Mouse (Mus musculus) myocyte (in vitro differentiated cells): ENCODE results near the gene Asna1. TPM values are rescaled to one million over a fixed set of nuclear protein-coding genes. Genes with fewer than 3 reads are reported as not detected.

Experiments
- H3K27me3 ChIP-seq: one replicate; pipeline ENCODE4 v1.6.1; 2011; ENCODE audit not compliant: control insufficient read depth, insufficient read depth, insufficient read length
- H3K36me3 ChIP-seq: one replicate; pipeline ENCODE4 v1.6.1; 2011; ENCODE audit not compliant: control insufficient read depth, insufficient read depth
- H3K4me2 ChIP-seq: one replicate; pipeline ENCODE4 v1.6.1; 2011; ENCODE audit warnings: low read depth, control low read depth
- H3K4me3 ChIP-seq: one replicate; pipeline ENCODE4 v1.5.1; 2011; ENCODE audit warnings: mild to moderate bottlenecking, control low read depth, moderate library complexity
- H3K79me2 ChIP-seq: one replicate; pipeline ENCODE4 v1.6.1; 2011; ENCODE audit not compliant: control insufficient read depth, insufficient read depth
- H3ac ChIP-seq: one replicate; pipeline ENCODE4 v1.6.1; 2011; ENCODE audit not compliant: control insufficient read depth, insufficient read length
- CEBPB ChIP-seq: IDR thresholded peaks from 2 replicates; pipeline ENCODE4 v1.6.1; 2011; ENCODE audit warnings: mild to moderate bottlenecking, moderate library complexity; ENCODE audit not compliant: poor library complexity, insufficient read depth, severe bottlenecking
- E2F4 ChIP-seq: IDR thresholded peaks from one replicate; pipeline ENCODE4 v1.6.1; 2011; ENCODE audit warnings: mild to moderate bottlenecking, control low read depth, moderate library complexity; ENCODE audit not compliant: insufficient read depth
- MAX ChIP-seq: IDR thresholded peaks from one replicate; pipeline ENCODE4 v1.6.1; 2011; ENCODE audit warnings: low read depth, mild to moderate bottlenecking, control low read depth
- MYOD1 ChIP-seq, 3 experiments: IDR thresholded peaks; one replicate each; pipeline ENCODE4 v1.6.1; 2011; ENCODE audit warnings: control low read depth in 2 of 3, low read depth in 2 of 3, mild to moderate bottlenecking in 2 of 3, moderate library complexity in 1 of 3; ENCODE audit not compliant: insufficient read length in 2 of 3, control insufficient read depth in 1 of 3
- MYOG ChIP-seq, 3 experiments: IDR thresholded peaks; one replicate each; pipeline ENCODE4 v1.6.1; 2011; ENCODE audit warnings: control low read depth in 2 of 3, low read depth in 2 of 3, mild to moderate bottlenecking in 2 of 3; ENCODE audit not compliant: insufficient read length in 2 of 3, control insufficient read depth in 1 of 3, insufficient read depth in 1 of 3
- POLR2A ChIP-seq: IDR thresholded peaks from one replicate; pipeline ENCODE4 v1.6.1; 2011; ENCODE audit warnings: low read depth, mild to moderate bottlenecking, control low read depth, moderate library complexity; ENCODE audit not compliant: insufficient read length
- POLR2AphosphoS2 ChIP-seq: IDR thresholded peaks from one replicate; pipeline ENCODE4 v1.6.1; 2011; ENCODE audit warnings: low read depth, control low read depth; ENCODE audit not compliant: insufficient read length
- REST ChIP-seq: IDR thresholded peaks from one replicate; pipeline ENCODE4 v1.6.1; 2011; ENCODE audit warnings: mild to moderate bottlenecking, control low read depth, moderate library complexity; ENCODE audit not compliant: insufficient read depth, insufficient read length
- SRF ChIP-seq: IDR thresholded peaks from one replicate; pipeline ENCODE4 v1.6.1; 2011; ENCODE audit warnings: low read depth; ENCODE audit not compliant: control insufficient read depth, insufficient read length
- TCF12 ChIP-seq: IDR thresholded peaks from one replicate; pipeline ENCODE4 v1.6.1; 2011; ENCODE audit warnings: mild to moderate bottlenecking, control low read depth; ENCODE audit not compliant: poor library complexity, insufficient read depth, severe bottlenecking
- TCF3 ChIP-seq: IDR thresholded peaks from one replicate; pipeline ENCODE4 v1.6.1; 2011; ENCODE audit warnings: low read depth, control low read depth; ENCODE audit not compliant: insufficient read length
- USF1 ChIP-seq: IDR thresholded peaks from one replicate; pipeline ENCODE4 v1.6.1; 2011; ENCODE audit warnings: low read depth, mild to moderate bottlenecking, control low read depth, moderate library complexity
- polyA plus RNA-seq: library from polyadenylated mRNA; unstranded; fragments of >200 nt; fragmentation: generic; extraction: Trizol; gene quantifications from one replicate; pipeline ENCODE4 v1.2.1, GENCODE M21; 2012; ENCODE audit warnings: missing spikeins

The Asna1 gene
- polyA plus RNA-seq, 1 experiment: 204 TPM

- H3K4me3 ChIP-seq: peak overlapping the region; percentile 95
- peaks cover 50% of the 10 kb centered on the region for H3K79me2 ChIP-seq
- peaks cover 26% of the 10 kb centered on the region for H3K36me3 ChIP-seq
- H3K27me3 ChIP-seq: no peaks in the 10 kb centered on the region
- peak overlapping the region; percentile 70 for H3K4me2 ChIP-seq
- peak overlapping the region; percentile 42 for H3ac ChIP-seq
- TF ChIP-seq MAX: no peak
- TF ChIP-seq POLR2AphosphoS2: peak; percentile 31
Observed at GRCm38 (mm10) chr8:85037681-85038531, 12.8 kb upstream of the Asna1 start.

- Histone ChIP-seq H3K36me3 (peaks cover 26% of the 10 kb centered on the region), H3K27me3 (no peaks in the 10 kb centered on the region), H3K4me2 (peak overlapping the region; percentile 70), H3ac (peak overlapping the region; percentile 42), H3K4me3 (peak overlapping the region; percentile 95), H3K79me2 (peaks cover 52% of the 10 kb centered on the region)
- TF ChIP-seq TCF3 (no peak), SRF (no peak)
Observed at GRCm38 (mm10) chr8:85037366-85037680, 12.2 kb upstream of the Asna1 start.

DNA sequence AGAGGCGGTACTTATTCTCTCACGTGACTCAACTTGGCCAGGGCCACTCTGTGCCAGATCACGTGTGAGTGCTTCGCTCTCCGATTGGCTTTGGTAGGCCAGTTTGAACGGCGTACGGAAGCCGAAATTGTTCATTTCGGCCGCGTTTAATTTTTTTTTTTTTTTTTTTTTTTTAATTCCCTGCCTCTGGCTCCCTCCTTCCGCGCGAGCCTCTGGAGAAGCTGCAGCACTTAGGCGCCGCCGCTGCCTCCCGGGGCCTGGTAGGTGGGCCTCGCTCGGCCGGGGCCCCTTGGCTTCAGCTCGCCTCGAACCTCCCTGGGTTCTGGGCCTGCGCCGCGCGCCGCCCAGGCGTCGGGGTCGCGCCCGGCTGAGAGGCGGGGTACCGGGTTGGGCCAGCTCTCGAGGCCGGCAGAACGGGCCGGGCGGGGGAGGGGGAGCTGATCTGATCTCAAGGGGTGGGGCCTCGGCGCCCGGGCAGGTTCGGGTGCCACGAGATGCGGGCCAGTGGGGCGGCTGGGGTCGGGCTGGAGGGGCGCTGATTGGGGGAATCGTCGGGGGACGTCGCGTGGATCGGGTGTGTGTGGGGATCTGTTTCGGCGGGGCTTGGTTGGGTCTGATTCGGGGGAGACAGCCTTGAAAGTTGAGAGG is 11.8 kb upstream of the Asna1 start, which contains the start of gene Tnpo2:
Gene Tnpo2, plus strand, starts transcription at position 198 of the 648 bp plus-strand sequence.
- no peak for TF ChIP-seq TCF12
- TF ChIP-seq CEBPB: no peak
- peak; percentile 97 for TF ChIP-seq USF1
- TF ChIP-seq POLR2A: peak; percentile 55
- TF ChIP-seq MYOD1 (IDR thresholded peaks at IDR 0.05; ENCODE audit: control insufficient read depth in 1 of 3, insufficient read length in 2 of 3, low read depth in 2 of 3): no peak
- peak; percentile 82 for TF ChIP-seq POLR2AphosphoS2
- TF ChIP-seq MYOG (IDR thresholded peaks at IDR 0.05; ENCODE audit: control insufficient read depth in 1 of 3, insufficient read depth in 1 of 3, insufficient read length in 2 of 3, low read depth in 2 of 3): peak in 1 of 3 experiments; percentile 3
- TF ChIP-seq MAX: no peak
- no peak for TF ChIP-seq REST
- TF ChIP-seq SRF: no peak
- TF ChIP-seq E2F4: peak; percentile 25
- TF ChIP-seq TCF3: no peak
- H3K27me3 ChIP-seq: no peaks in the 10 kb centered on the region
- H3K4me3 ChIP-seq: peak within 1 kb of the TSS; percentile 95
- peaks cover 22% of the 10 kb centered on the region for H3K36me3 ChIP-seq
- H3K4me2 ChIP-seq: peak within 1 kb of the TSS; percentile 94
- peak within 1 kb of the TSS; percentile 42 for H3ac ChIP-seq
- H3K79me2 ChIP-seq: peaks cover 52% of the 10 kb centered on the region

- TF ChIP-seq TCF12 (no peak), USF1 (no peak), POLR2AphosphoS2 (no peak), MYOD1 (IDR thresholded peaks at IDR 0.05; ENCODE audit: control insufficient read depth in 1 of 3, insufficient read length in 2 of 3, low read depth in 2 of 3) (no peak), CEBPB (no peak)
- Histone ChIP-seq H3K36me3 (peaks cover 22% of the 10 kb centered on the region), H3K4me2 (peak overlapping the region; percentile 94), H3K79me2 (peaks cover 47% of the 10 kb centered on the region), H3K4me3 (peak overlapping the region; percentile 95), H3ac (peak overlapping the region; percentile 42), H3K27me3 (no peaks in the 10 kb centered on the region)
Observed at GRCm38 (mm10) chr8:85036381-85036717, 11.3 kb upstream of the Asna1 start.

DNA sequence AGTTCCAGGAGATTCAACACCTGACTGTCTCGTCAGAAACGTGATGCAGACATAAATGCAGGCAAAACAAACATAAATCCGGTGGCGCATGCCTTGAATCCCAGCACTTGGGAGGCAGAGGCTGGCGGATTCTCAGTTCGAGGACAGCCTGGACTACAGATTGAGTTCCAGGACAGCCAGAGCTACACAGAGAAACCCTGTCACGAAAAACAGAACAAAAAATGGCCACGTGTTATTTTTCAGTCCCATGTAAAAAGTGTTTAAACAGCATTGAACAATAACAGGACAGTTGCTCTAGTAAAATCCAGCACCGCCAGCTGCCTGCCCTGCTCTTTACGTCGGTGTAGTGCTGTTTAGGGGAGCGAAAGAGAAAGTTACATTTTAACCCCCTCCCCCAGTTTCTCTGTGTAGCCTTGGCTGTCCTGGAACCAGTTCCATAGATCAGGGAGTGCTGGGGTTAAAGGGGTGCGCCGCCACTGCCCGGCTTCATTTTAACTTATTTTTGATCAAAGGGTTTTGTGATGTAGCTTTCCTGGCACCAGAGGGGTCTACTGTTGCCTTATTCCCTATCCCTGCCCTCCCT is 10.7 kb upstream of the Asna1 start:
- Histone ChIP-seq H3K36me3 (peaks cover 19% of the 10 kb centered on the region), H3ac (peak overlapping the region; percentile 42), H3K4me2 (peak overlapping the region; percentile 94), H3K27me3 (no peaks in the 10 kb centered on the region), H3K4me3 (peak overlapping the region; percentile 95), H3K79me2 (peaks cover 42% of the 10 kb centered on the region)
- TF ChIP-seq POLR2AphosphoS2 (peak; percentile 44), MAX (no peak), USF1 (peak; percentile 15), E2F4 (no peak), TCF3 (no peak), REST (no peak), MYOD1 (IDR thresholded peaks at IDR 0.05; ENCODE audit: control insufficient read depth in 1 of 3, insufficient read length in 2 of 3, low read depth in 2 of 3) (no peak), TCF12 (no peak), POLR2A (no peak)
